Mouse (Mus musculus) hindbrain, postnatal 0 days (tissue): ENCODE results near the gene Defb9. TPM values are rescaled to one million over a fixed set of nuclear protein-coding genes. Genes with fewer than 3 reads are reported as not detected.
A peak's percentile ranks its signal among the peaks of the same experiment; 100 is the strongest.
"Not testable (repeated sequence)": the region's sequence is repeated elsewhere in the genome, so short reads cannot be mapped to it uniquely, and the experiment has no call there.

ENCODE experiments used
- ATAC-seq: fragments of 200-750 bp; cut with Nextera tagmentation; 2 replicates; pipeline ENCODE4 v1.8.0; 2017; ENCODE audit warnings: mild to moderate bottlenecking, moderate TSS enrichment, moderate library complexity
- DNase-seq: peaks from one replicate; pipeline ENCODE4 v3.0.0-alpha.2; 2015; ENCODE audit warnings: low spot score
- H3K27ac ChIP-seq: fragments of 300-500 bp; sonication (generic); 2 replicates; pipeline ENCODE4 v1.5.1; 2014; ENCODE audit warnings: mild to moderate bottlenecking
- H3K27me3 ChIP-seq: fragments of 300-500 bp; sonication (generic); 2 replicates; pipeline ENCODE4 v1.6.1; 2014; ENCODE audit warnings: low read length, mixed read lengths; ENCODE audit not compliant: insufficient read depth
- H3K36me3 ChIP-seq: fragments of 300-500 bp; sonication (generic); 2 replicates; pipeline ENCODE4 v1.6.1; 2014; ENCODE audit warnings: low read length, mixed read lengths; ENCODE audit not compliant: insufficient read depth
- H3K4me1 ChIP-seq: fragments of 300-500 bp; sonication (generic); 2 replicates; pipeline ENCODE4 v1.6.1; 2014; ENCODE audit warnings: antibody characterized with exemption, low read length, mixed read lengths; ENCODE audit not compliant: insufficient read depth
- H3K4me2 ChIP-seq: fragments of 300-500 bp; sonication (generic); 2 replicates; pipeline ENCODE4 v1.6.1; 2014; ENCODE audit warnings: low read depth, mild to moderate bottlenecking, low read length, moderate library complexity, mixed read lengths
- H3K4me3 ChIP-seq: fragments of 300-500 bp; sonication (generic); 2 replicates; pipeline ENCODE4 v1.5.1; 2014; ENCODE audit warnings: low read length
- H3K9ac ChIP-seq: fragments of 300-500 bp; sonication (generic); replicated peaks from 2 replicates; pipeline ENCODE4 v1.6.1; 2014; ENCODE audit warnings: mild to moderate bottlenecking, low read length, moderate library complexity, mixed read lengths
- H3K9me3 ChIP-seq: fragments of 300-500 bp; sonication (generic); 2 replicates; pipeline ENCODE4 v1.6.1; 2016; ENCODE audit warnings: low read length, mixed read lengths
- CTCF ChIP-seq: IDR thresholded peaks from 2 replicates; pipeline ENCODE4 v1.5.1; 2016; ENCODE audit warnings: antibody characterized with exemption, control low read depth, low read depth
- WGBS: fragments of 180-500 bp; shearing (Covaris S2); extraction: QIAGEN DNeasy Blood & Tissue Kit; methylation state at CpG from one replicate; pipeline ENCODE4 v1.1.7; 2014; 5-methylcytosine and 5-hydroxymethylcytosine counted together
- polyA plus RNA-seq: library from polyadenylated mRNA; unstranded; fragments of >200 nt; fragmentation: Nextera tagmentation; extraction: Ambion mirVana; gene quantifications from 2 replicates; pipeline ENCODE4 v1.2.1, GENCODE M21; 2015
- total RNA-seq: library from RNA; depleted of rRNA; stranded (reverse); fragments of >200 nt; gene quantifications from 2 replicates; pipeline ENCODE4 v1.2.3, GENCODE M21; 2014; rRNA removed

Defb9 gene
- not detected in 2 replicates for total RNA-seq
- polyA plus RNA-seq: 4.3 and 5.8 TPM in 2 replicates

GRCm38 (mm10) chr8:21885321-21885720 lies at the start of gene Defb9:
Gene Defb9, minus strand, starts transcription at chr8:21885421.
- not testable (repeated sequence) for H3K9ac ChIP-seq, H3K27me3 ChIP-seq, H3K4me3 ChIP-seq, H3K36me3 ChIP-seq, H3K9me3 ChIP-seq, ATAC-seq, H3K4me1 ChIP-seq, H3K4me2 ChIP-seq, DNase-seq, H3K27ac ChIP-seq

- H3K27me3 ChIP-seq: no peaks in the 10 kb centered on the region
- 91% methylated on average over 6 of the region's 6 CpGs for WGBS
- no peak for ATAC-seq
These were observed 47.4 kb upstream of the Defb9 start, which contains the start of gene Defb15 for GRCm38 (mm10) chr8:21932610-21933009. Gene Defb15, minus strand, starts transcription at chr8:21932710.

GRCm38 (mm10) chr8:21930754-21931153 lies 45.5 kb upstream of the Defb9 start:
- H3K4me1 ChIP-seq, H3K27ac ChIP-seq, ATAC-seq, H3K9me3 ChIP-seq, H3K4me3 ChIP-seq, DNase-seq, H3K9ac ChIP-seq, H3K36me3 ChIP-seq, H3K27me3 ChIP-seq, H3K4me2 ChIP-seq: not testable (repeated sequence)
- WGBS: 70% methylated on average over 3 of the region's 3 CpGs

More at GRCm38 (mm10) chr8:21932610-21933009, 47.4 kb upstream of the Defb9 start, which contains the start of gene Defb15:
- Histone ChIP-seq H3K4me3 (no peak within 1 kb of the TSS), H3K4me1 (no peaks in the 10 kb centered on the region), H3K4me2 (no peak within 1 kb of the TSS), H3K27ac (no peak within 1 kb of the TSS), H3K36me3 (no peaks in the 10 kb centered on the region), H3K9ac (no peak within 1 kb of the TSS), H3K9me3 (no peaks in the 10 kb centered on the region)
- no peak for DNase-seq
- TF ChIP-seq CTCF: no peak

- H3K9ac ChIP-seq: no peak overlapping the region
- no peak for TF ChIP-seq CTCF
- no peak overlapping the region for H3K27ac ChIP-seq
- H3K36me3 ChIP-seq: no peaks in the 10 kb centered on the region
- H3K4me2 ChIP-seq: no peak overlapping the region
- ATAC-seq (no peak), DNase-seq (no peak)
- H3K9me3 ChIP-seq: no peaks in the 10 kb centered on the region
- H3K27me3 ChIP-seq: no peaks in the 10 kb centered on the region
- no peak overlapping the region for H3K4me3 ChIP-seq
- 87% methylated on average over 3 of the region's 3 CpGs for WGBS
- H3K4me1 ChIP-seq: no peaks in the 10 kb centered on the region
These were observed 30.4 kb upstream of the Defb9 start for GRCm38 (mm10) chr8:21915625-21916024.

GRCm38 (mm10) chr8:21912554-21912953 lies 27.3 kb upstream of the Defb9 start:
- Histone ChIP-seq H3K4me2 (no peak overlapping the region), H3K9ac (no peak overlapping the region), H3K9me3 (no peaks in the 10 kb centered on the region), H3K4me3 (no peak overlapping the region), H3K4me1 (no peaks in the 10 kb centered on the region), H3K36me3 (no peaks in the 10 kb centered on the region), H3K27ac (no peak overlapping the region), H3K27me3 (no peaks in the 10 kb centered on the region)
- DNase-seq (no peak), ATAC-seq (no peak)
- no peak for TF ChIP-seq CTCF
- WGBS: 25% methylated on average over 2 of the region's 2 CpGs

GRCm38 (mm10) chr8:21911931-21912330 lies 26.7 kb upstream of the Defb9 start:
- Histone ChIP-seq H3K36me3 (no peaks in the 10 kb centered on the region), H3K9ac (no peak overlapping the region), H3K4me2 (no peak overlapping the region), H3K27me3 (no peaks in the 10 kb centered on the region), H3K4me3 (no peak overlapping the region), H3K9me3 (no peaks in the 10 kb centered on the region), H3K4me1 (no peaks in the 10 kb centered on the region), H3K27ac (no peak overlapping the region)
- 4% methylated on average over 1 of the region's 1 CpGs for WGBS
- no peak for TF ChIP-seq CTCF
- DNase-seq: no peak
- ATAC-seq: no peak

GRCm38 (mm10) chr8:21906290-21906689 lies 21.1 kb upstream of the Defb9 start, which contains the start of gene Defb11:
Gene Defb11, minus strand, starts transcription at chr8:21906412.
- DNase-seq: peak; percentile 7
- not testable (repeated sequence) for H3K27ac ChIP-seq, H3K27me3 ChIP-seq, H3K9ac ChIP-seq, H3K9me3 ChIP-seq, H3K4me2 ChIP-seq, H3K4me3 ChIP-seq, H3K4me1 ChIP-seq, H3K36me3 ChIP-seq
- peak; percentile 63; the same call in 1 of the 2 replicates for ATAC-seq

- H3K36me3 ChIP-seq, H3K4me1 ChIP-seq, DNase-seq, H3K9me3 ChIP-seq, H3K27me3 ChIP-seq, H3K27ac ChIP-seq, H3K9ac ChIP-seq, ATAC-seq, H3K4me3 ChIP-seq, H3K4me2 ChIP-seq: not testable (repeated sequence)
- 52% methylated on average over 1 of the region's 1 CpGs for WGBS
These were observed 26.6 kb downstream of the Defb9 start, which contains the start of gene Defb10 for GRCm38 (mm10) chr8:21858586-21858985. Gene Defb10, plus strand, starts transcription at chr8:21858901.
